Mouse (Mus musculus): ENCODE measurements around the gene Tmem135. TPM values are rescaled to one million over a fixed set of nuclear protein-coding genes. Genes with fewer than 3 reads are reported as not detected.
A peak's percentile ranks its signal among the peaks of the same experiment; 100 is the strongest.

The Tmem135 gene
- polyA plus RNA-seq, 1 experiment from 2014 or later, result 29.4 TPM

GRCm38 (mm10) chr7:89156629-89157028 lies 247.4 kb downstream of the Tmem135 start:
- H3K4me3 ChIP-seq (ENCODE audit: low read length), result no peak overlapping the region
- no peak overlapping the region for H3K4me2 ChIP-seq (ENCODE audit: low read length)
- no peaks in the 10 kb centered on the region for H3K27me3 ChIP-seq (replicated peaks; ENCODE audit: control insufficient read depth, insufficient read depth, low read length)
- no peak overlapping the region for H3K9ac ChIP-seq (ENCODE audit: low read depth, low read length)
- 81% methylated on average over 4 of the region's 4 CpGs for WGBS
- no peaks in the 10 kb centered on the region for H3K4me1 ChIP-seq (ENCODE audit: control insufficient read depth, insufficient read depth, low read depth, low read length)
- ATAC-seq, result no peak
- no peak overlapping the region for H3K27ac ChIP-seq (ENCODE audit: low read depth, low read length)
- no peaks in the 10 kb centered on the region for H3K9me3 ChIP-seq (ENCODE audit: control insufficient read depth, low read length)
- H3K36me3 ChIP-seq (ENCODE audit: control insufficient read depth, insufficient read depth, low read length), result peaks cover 4% of the 10 kb centered on the region; the same call in 1 of the 2 replicates

GRCm38 (mm10) chr7:89155741-89156140 lies 248.3 kb downstream of the Tmem135 start:
- Histone ChIP-seq H3K36me3 (ENCODE audit: control insufficient read depth, insufficient read depth, low read length) (peaks cover 4% of the 10 kb centered on the region; the same call in 1 of the 2 replicates), H3K27me3 (replicated peaks; ENCODE audit: control insufficient read depth, insufficient read depth, low read length) (no peaks in the 10 kb centered on the region), H3K4me3 (ENCODE audit: low read length) (no peak overlapping the region), H3K4me2 (ENCODE audit: low read length) (no peak overlapping the region), H3K9ac (ENCODE audit: low read depth, low read length) (no peak overlapping the region), H3K4me1 (ENCODE audit: control insufficient read depth, insufficient read depth, low read depth, low read length) (no peaks in the 10 kb centered on the region), H3K9me3 (ENCODE audit: control insufficient read depth, low read length) (no peaks in the 10 kb centered on the region), H3K27ac (ENCODE audit: low read depth, low read length) (no peak overlapping the region)
- WGBS, result 77% methylated on average over 7 of the region's 7 CpGs
- no peak for ATAC-seq

GRCm38 (mm10) chr7:89155223-89155622 lies 248.8 kb downstream of the Tmem135 start:
- no peak overlapping the region for H3K4me2 ChIP-seq (ENCODE audit: low read length)
- ATAC-seq, result no peak
- H3K4me1 ChIP-seq (ENCODE audit: control insufficient read depth, insufficient read depth, low read depth, low read length), result no peaks in the 10 kb centered on the region
- no peaks in the 10 kb centered on the region for H3K27me3 ChIP-seq (replicated peaks; ENCODE audit: control insufficient read depth, insufficient read depth, low read length)
- H3K27ac ChIP-seq (ENCODE audit: low read depth, low read length), result no peak overlapping the region
- H3K36me3 ChIP-seq (ENCODE audit: control insufficient read depth, insufficient read depth, low read length), result peaks cover 4% of the 10 kb centered on the region; the same call in 1 of the 2 replicates
- no peak overlapping the region for H3K9ac ChIP-seq (ENCODE audit: low read depth, low read length)
- WGBS, result 76% methylated on average over 6 of the region's 6 CpGs
- H3K9me3 ChIP-seq (ENCODE audit: control insufficient read depth, low read length), result no peaks in the 10 kb centered on the region
- no peak overlapping the region for H3K4me3 ChIP-seq (ENCODE audit: low read length)

- 37% methylated on average over 6 of the region's 6 CpGs for WGBS
- ATAC-seq, result no peak
Observed at GRCm38 (mm10) chr7:89151345-89151744, 252.7 kb downstream of the Tmem135 start.

GRCm38 (mm10) chr7:89140640-89141300 lies 263.3 kb downstream of the Tmem135 start:
- H3K4me1 ChIP-seq (ENCODE audit: control insufficient read depth, insufficient read depth, low read depth, low read length), result no peaks in the 10 kb centered on the region
- 79% methylated on average over 5 of the region's 5 CpGs for WGBS
- H3K36me3 ChIP-seq (ENCODE audit: control insufficient read depth, insufficient read depth, low read length), result no peaks in the 10 kb centered on the region
- no peaks in the 10 kb centered on the region for H3K27me3 ChIP-seq (replicated peaks; ENCODE audit: control insufficient read depth, insufficient read depth, low read length)
- H3K9me3 ChIP-seq (ENCODE audit: control insufficient read depth, low read length), result no peaks in the 10 kb centered on the region
- no peak overlapping the region for H3K27ac ChIP-seq (ENCODE audit: low read depth, low read length)
- ATAC-seq, result peak; percentile 58; the same call in 1 of the 2 replicates
- H3K4me2 ChIP-seq (ENCODE audit: low read length), result no peak overlapping the region
- H3K9ac ChIP-seq (ENCODE audit: low read depth, low read length), result no peak overlapping the region
- no peak overlapping the region for H3K4me3 ChIP-seq (ENCODE audit: low read length)

More at GRCm38 (mm10) chr7:89151345-89151744, 252.7 kb downstream of the Tmem135 start:
- peaks cover 3% of the 10 kb centered on the region; the same call in 1 of the 2 replicates for H3K36me3 ChIP-seq (ENCODE audit: control insufficient read depth, insufficient read depth, low read length)
- no peaks in the 10 kb centered on the region for H3K9me3 ChIP-seq (ENCODE audit: control insufficient read depth, low read length)
- no peak overlapping the region for H3K9ac ChIP-seq (ENCODE audit: low read depth, low read length)
- H3K27me3 ChIP-seq (replicated peaks; ENCODE audit: control insufficient read depth, insufficient read depth, low read length), result no peaks in the 10 kb centered on the region
- no peak overlapping the region for H3K4me2 ChIP-seq (ENCODE audit: low read length)
- no peaks in the 10 kb centered on the region for H3K4me1 ChIP-seq (ENCODE audit: control insufficient read depth, insufficient read depth, low read depth, low read length)
- H3K4me3 ChIP-seq (ENCODE audit: low read length), result no peak overlapping the region
- H3K27ac ChIP-seq (ENCODE audit: low read depth, low read length), result no peak overlapping the region

- Histone ChIP-seq H3K27me3 (replicated peaks; ENCODE audit: control insufficient read depth, insufficient read depth, low read length) (no peaks in the 10 kb centered on the region), H3K27ac (ENCODE audit: low read depth, low read length) (no peak overlapping the region), H3K36me3 (ENCODE audit: control insufficient read depth, insufficient read depth, low read length) (no peaks in the 10 kb centered on the region), H3K9ac (ENCODE audit: low read depth, low read length) (no peak overlapping the region), H3K9me3 (ENCODE audit: control insufficient read depth, low read length) (no peaks in the 10 kb centered on the region), H3K4me1 (ENCODE audit: control insufficient read depth, insufficient read depth, low read depth, low read length) (no peaks in the 10 kb centered on the region), H3K4me3 (ENCODE audit: low read length) (no peak overlapping the region), H3K4me2 (ENCODE audit: low read length) (no peak overlapping the region)
- 79% methylated on average over 5 of the region's 5 CpGs for WGBS
- no peak for ATAC-seq
Observed at GRCm38 (mm10) chr7:89134884-89135511, 269.0 kb downstream of the Tmem135 start.

GRCm38 (mm10) chr7:89126063-89126882 lies 277.7 kb downstream of the Tmem135 start:
- Histone ChIP-seq H3K36me3 (ENCODE audit: control insufficient read depth, insufficient read depth, low read length) (no peaks in the 10 kb centered on the region), H3K4me2 (ENCODE audit: low read length) (no peak overlapping the region), H3K4me3 (ENCODE audit: low read length) (no peak overlapping the region), H3K9me3 (ENCODE audit: control insufficient read depth, low read length) (no peaks in the 10 kb centered on the region), H3K9ac (ENCODE audit: low read depth, low read length) (no peak overlapping the region), H3K27ac (ENCODE audit: low read depth, low read length) (no peak overlapping the region), H3K4me1 (ENCODE audit: control insufficient read depth, insufficient read depth, low read depth, low read length) (no peaks in the 10 kb centered on the region), H3K27me3 (replicated peaks; ENCODE audit: control insufficient read depth, insufficient read depth, low read length) (no peaks in the 10 kb centered on the region)
- 53% methylated on average over 7 of the region's 7 CpGs for whole genome bisulfite sequencing
- ATAC-seq, result peak; percentile 93

- no peaks in the 10 kb centered on the region for H3K4me1 ChIP-seq (ENCODE audit: control insufficient read depth, insufficient read depth, low read depth, low read length)
- H3K9me3 ChIP-seq (ENCODE audit: control insufficient read depth, low read length), result no peaks in the 10 kb centered on the region
- no peaks in the 10 kb centered on the region for H3K36me3 ChIP-seq (ENCODE audit: control insufficient read depth, insufficient read depth, low read length)
- no peak overlapping the region for H3K4me2 ChIP-seq (ENCODE audit: low read length)
- no peaks in the 10 kb centered on the region for H3K27me3 ChIP-seq (replicated peaks; ENCODE audit: control insufficient read depth, insufficient read depth, low read length)
- no peak overlapping the region for H3K27ac ChIP-seq (ENCODE audit: low read depth, low read length)
- 63% methylated on average over 1 of the region's 1 CpGs for WGBS
- no peak for ATAC-seq
- no peak overlapping the region for H3K9ac ChIP-seq (ENCODE audit: low read depth, low read length)
- H3K4me3 ChIP-seq (ENCODE audit: low read length), result no peak overlapping the region
Observed at GRCm38 (mm10) chr7:89116261-89116664, 287.8 kb downstream of the Tmem135 start.

- 86% methylated on average over 3 of the region's 3 CpGs for WGBS
- no peak for ATAC-seq
- H3K36me3 ChIP-seq (ENCODE audit: control insufficient read depth, insufficient read depth, low read length), result no peaks in the 10 kb centered on the region
- no peak overlapping the region for H3K27ac ChIP-seq (ENCODE audit: low read depth, low read length)
- H3K4me2 ChIP-seq (ENCODE audit: low read length), result no peak overlapping the region
- H3K4me3 ChIP-seq (ENCODE audit: low read length), result no peak overlapping the region
- H3K27me3 ChIP-seq (replicated peaks; ENCODE audit: control insufficient read depth, insufficient read depth, low read length), result no peaks in the 10 kb centered on the region
- H3K9ac ChIP-seq (ENCODE audit: low read depth, low read length), result no peak overlapping the region
- H3K4me1 ChIP-seq (ENCODE audit: control insufficient read depth, insufficient read depth, low read depth, low read length), result no peaks in the 10 kb centered on the region
- H3K9me3 ChIP-seq (ENCODE audit: control insufficient read depth, low read length), result no peaks in the 10 kb centered on the region
Observed at GRCm38 (mm10) chr7:89115633-89116032, 288.4 kb downstream of the Tmem135 start.

All from hindbrain, embryonic 16.5 days (tissue).